Mouse (Mus musculus) cerebellum, adult (tissue): ENCODE data around the gene Fos.

ENCODE experiments used
- ATAC-seq: cut with Nextera tagmentation; 2 replicates; pipeline ENCODE4 v1.9.2; 2017; ENCODE audit warnings: mild to moderate bottlenecking, moderate library complexity, mixed read lengths; ENCODE audit not compliant: insufficient number of reproducible peaks, low FRiP score, low TSS enrichment

The Fos gene

DNA sequence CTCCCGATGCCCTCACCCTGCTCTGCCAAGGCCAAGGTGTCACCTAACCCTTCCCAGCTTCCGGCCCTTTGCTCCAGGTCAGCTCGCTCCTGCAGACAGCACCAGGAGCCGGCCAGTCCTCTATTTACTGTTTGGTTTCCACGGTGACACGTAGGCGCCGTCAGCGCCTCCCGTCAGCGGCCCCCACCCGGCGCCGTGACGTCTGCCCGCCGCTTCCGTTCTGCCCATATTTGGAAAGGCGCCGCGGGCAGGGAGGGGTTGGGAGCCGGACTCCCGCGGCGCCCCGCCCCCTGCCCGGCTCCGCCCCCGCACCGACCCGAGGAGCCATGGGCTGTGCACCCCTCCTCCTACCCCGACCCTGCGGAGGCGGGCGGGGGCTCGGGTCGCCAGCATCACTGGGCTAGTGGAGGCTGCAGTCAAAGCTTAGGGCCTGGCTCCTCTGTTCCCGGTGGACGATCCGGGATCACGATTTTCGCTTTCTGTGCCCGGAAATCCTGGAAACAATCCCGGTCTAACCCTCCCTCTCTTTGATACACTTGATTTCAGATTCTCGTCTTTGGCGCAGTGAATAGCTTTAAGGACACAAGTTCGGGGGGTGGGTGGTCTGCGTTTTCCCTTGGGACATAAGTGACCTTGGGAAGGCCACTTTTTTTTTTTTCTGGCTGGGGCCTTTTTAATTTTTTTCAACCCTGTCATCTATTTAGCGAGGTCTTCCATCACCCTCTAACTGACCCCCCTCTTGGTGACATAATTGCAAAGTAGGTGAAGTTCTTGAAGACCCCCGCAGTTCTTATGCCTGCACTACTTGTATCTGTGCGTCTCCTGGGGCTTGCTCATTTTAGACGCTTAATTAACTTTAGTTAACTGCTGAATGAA is 12.4 kb downstream of the Fos start:
- peak; percentile 90 for ATAC-seq

- no peak for ATAC-seq
These were observed 13.0 kb downstream of the Fos start for GRCm38 (mm10) chr12:85486766-85487069.

DNA sequence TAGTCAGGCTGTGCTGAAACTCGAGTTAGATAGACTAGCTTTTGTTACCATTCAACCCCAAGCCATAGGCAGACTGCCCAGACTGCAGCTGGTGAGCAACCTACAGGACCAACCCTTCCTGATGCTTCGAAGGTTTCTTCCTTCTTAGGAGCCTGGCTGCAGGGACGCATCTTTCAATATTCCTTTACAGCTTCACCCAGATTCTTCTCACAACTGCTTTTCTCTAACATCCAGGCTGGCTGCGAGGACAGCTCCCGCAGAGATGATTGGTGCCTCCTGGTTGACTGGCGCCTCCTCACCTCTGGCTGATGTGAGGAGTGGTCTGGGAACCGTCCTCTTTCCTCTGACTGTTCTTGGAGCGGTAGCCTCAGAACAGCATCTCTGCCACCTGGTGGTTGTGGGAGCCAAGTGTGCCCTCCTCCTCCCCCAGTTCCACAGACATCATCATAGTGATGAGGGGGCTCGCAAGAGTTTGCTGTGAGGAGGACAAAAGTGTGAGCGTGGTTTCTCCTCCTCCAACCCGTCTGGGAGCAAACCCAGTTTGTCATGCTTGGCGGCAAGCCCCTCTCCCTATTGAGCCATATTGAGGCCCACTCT is 14.0 kb downstream of the Fos start:
- ATAC-seq: no peak

DNA sequence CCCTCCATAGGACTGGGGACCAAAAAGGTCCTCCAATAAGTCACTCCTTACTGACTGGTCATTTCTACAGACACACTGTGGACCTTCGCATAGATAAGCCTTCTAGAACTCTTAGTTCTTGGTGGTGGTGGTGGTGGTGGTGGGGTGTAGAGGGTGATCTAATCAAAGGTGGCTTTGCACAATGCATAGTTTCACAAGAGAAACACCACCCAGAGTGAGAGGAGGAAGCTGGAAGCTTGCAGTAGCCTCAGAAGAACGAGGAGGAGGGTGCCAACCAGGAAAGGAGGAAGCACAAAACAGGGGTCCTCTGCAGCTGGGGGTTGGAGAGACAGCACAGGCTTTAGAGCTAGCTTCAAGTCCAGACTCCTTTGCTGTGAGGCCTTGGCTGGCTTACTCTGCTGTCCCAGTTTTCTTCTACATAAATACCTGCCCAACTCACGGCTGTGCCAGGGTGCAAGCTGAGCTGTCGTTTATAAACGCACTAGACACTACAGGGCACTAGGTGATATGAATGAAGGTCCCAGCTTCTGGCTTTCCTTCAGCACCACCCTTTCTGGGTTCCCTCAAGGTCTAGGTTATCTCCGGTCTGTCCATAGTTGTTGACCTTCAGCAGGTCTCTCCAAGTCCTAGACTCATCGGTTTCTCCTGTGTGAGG is 15.7 kb downstream of the Fos start:
- no peak for ATAC-seq

DNA sequence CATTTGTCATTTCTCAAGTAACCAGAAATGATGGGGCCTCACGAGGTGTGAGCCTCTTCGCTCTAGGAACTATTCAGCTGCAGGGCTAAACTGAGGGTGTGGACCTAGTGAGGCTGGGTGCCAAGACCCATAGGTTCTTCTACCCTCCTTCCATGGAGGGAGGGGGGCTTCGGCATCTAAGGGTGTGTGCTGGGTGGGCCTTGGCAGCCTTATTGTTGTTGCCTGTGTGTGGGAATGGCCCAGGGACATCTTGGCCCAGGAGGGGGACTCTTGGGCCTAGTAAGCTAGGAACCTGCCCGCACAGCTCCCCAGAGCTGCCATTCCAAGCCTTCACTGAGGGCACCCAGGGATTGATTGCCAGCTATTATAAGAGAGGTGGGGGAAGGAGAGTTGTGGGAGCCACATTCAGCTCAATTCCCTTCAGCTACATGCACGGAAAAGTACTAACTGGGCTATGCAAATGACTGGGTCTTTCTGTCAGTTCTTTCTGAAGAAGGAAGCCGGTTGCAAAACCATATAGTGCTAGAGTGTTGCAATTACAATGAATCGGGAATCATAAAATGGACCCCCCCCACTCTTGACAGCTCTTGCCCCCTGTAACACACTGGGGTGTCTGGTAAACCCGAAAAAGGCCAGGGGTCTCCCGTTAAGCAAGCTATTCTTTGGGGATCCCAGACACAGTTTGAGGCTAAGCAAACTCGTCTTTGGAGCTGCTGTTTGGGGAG is 16.6 kb downstream of the Fos start:
- no peak for ATAC-seq

DNA sequence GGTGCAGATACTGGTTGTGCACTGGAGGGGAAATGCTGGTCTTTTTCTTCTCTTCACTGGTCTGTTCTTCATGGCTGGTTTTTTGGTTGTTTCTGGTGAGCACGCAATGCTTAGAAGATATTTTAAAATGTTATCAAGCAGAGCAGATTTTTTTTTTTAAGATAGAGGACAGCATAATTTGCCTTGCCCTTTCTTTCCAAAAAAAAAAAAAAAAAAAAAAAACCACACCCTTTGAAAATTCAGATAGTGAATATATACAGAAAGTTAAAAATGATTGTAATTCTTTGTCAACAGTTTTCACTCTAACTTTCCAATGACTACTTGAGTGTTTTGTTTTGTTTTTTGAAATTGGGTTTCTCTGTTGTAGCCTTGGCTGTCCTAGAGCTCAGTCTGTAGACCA is 17.3 kb downstream of the Fos start:
- no peak for ATAC-seq

- ATAC-seq: 0 out of 2 replicates have a peak, but pooled peaks have one; percentile 32
These were observed 18.5 kb downstream of the Fos start for GRCm38 (mm10) chr12:85492084-85492645.

DNA sequence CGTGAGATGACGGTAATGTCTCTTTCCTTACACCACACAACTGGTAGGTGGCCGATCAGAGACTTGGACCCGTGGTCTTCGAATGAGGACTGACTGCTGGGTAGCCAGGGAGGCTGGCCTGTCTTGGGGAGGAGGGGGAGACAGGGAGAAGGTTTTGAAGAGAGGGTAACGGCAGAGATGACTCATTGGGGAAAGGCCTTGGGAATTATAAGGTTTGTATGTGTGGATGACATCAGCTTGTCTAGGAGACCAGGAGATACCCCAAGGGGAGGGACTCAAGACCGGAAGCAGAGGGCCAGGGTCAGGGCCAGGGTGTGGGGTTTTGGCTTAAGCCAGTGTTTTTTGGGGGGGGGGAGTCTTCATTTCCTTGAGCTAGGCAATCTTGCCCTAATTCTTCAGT is 22.6 kb downstream of the Fos start:
- no peak for ATAC-seq

DNA sequence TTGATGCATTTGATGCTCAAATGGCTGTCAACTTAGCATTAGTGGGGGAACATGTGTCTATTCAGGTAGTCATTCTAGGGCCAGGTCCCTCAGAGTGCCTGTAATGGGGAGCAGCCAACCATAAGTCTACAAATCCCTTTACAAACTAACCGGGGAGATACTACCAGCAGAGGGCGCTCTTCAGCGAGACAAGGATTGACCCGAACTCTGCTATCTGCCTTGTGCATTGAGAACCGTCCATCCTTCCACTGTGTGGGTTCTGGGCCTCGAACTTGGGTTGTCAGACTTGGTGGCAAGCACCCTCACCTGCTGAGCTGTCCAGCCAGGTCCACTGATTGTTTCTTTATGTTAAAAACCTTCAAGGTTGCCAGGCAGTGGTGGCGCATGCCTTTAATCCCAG is 23.1 kb downstream of the Fos start:
- 0 out of 2 replicates have a peak, but pooled peaks have one; percentile 58 for ATAC-seq

DNA sequence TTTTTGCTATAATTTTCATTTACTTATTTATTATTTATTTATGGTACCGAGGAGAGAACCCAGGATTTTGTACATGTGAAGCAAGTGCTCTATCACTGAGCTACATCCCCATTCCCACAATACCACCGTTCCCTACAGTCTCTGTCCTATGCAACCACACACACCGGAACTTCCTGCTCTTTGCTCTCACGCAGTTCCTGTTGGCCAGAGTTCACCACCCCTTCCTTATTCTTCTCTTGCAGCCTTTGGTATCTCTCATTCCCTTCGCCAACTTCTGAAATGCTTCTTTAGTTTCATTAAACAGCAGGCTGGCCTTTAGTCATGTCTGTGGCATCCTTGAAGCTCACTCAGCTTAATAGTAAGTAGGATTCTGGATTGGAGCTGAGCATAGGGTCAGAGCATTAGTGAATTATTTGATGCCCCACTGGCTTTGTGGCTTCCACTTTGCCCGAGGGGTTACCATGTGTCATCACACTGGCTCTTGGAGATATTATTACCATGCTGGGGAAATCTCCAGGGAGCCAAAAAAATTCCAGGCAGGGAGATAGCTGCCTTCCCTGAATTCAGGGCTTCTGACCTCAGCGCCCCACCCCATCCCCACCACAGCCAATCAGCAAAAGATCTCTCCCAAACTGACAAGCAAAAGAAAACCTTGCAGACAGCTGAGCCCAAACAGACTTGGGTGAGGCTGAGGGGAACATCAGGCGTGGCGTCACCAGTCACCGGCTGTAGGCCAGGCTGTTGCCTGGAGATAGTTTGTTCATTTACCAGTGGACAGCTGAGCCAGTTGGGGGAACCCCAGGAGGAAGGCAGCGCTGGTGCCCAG is 23.8 kb downstream of the Fos start:
- ATAC-seq: no peak

DNA sequence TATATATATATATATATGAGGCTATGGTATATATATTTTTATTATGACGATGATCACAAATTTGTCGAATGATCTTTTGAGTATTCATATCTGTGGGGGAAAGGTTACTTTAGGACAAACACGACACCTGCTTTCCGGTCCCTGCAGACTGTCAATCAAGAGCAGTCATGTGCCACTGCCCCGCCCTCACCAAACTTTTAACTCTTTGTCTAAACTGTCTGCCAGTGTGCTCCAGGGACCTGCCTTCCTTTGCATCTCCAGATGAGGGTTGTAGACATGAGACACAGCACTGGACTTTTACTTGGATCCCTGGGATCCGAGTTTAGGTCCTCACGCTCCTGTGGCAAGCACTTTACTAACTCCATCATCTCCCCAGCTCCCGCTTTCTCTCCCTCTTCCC is 25.3 kb downstream of the Fos start:
- ATAC-seq: no peak

DNA sequence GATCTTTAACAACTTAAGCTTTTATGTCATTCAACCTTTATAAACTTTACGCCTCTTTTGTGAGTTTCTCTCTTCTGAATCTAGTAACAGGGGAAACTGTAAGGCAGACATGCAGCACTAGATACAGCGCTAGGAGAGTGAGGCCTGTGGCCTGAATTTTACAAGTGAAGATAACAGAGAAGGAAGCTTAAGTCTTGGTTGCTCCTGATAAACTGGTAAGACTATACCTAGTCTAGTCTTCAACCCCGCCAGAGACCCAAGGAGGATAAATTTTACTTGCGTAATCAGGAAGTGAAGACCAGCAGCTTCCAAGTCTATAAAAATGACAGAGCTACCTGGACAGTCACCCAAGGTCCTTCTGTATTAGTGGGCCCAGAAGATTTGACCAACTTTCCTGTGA is 29.0 kb downstream of the Fos start:
- ATAC-seq: no peak

- ATAC-seq: no peak
These were observed 34.5 kb downstream of the Fos start for GRCm38 (mm10) chr12:85508235-85508634.

GRCm38 (mm10) chr12:85510013-85510412 is 36.3 kb downstream of the Fos start:
- no peak for ATAC-seq

DNA sequence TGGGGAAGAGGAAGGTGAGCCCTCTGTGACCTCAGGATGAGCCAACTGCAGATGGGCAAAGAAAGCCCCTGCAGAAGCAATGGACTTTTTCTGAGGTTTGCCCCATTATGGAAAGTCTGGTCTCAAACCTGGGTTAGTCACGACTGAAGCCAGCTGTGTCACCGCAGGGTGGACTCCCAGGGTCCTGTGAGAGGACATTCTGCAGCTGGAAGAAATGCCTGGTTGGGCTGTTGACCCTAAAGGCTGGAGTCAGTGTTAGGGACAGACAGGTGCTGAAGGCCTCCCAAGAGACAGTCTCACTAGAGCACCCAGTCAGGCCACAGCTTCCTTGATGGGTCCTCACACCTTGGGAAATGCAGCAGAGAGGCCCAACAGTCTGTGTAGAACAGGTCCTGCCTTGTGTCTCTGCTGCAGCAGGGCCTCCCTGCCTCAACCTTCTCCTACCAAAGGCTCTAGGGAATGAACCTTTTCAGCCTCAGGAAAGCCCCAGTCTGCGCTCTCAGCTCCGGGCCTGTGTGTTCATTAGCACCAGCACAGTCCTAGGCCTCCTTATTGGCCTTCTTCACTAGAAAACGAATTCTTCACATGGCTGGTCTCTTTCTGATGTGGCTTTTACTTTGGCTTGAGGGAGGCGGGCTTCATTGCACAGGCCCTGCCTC is 40.2 kb downstream of the Fos start:
- ATAC-seq: no peak

GRCm38 (mm10) chr12:85514958-85515357 is 41.3 kb downstream of the Fos start:
- ATAC-seq: no peak

DNA sequence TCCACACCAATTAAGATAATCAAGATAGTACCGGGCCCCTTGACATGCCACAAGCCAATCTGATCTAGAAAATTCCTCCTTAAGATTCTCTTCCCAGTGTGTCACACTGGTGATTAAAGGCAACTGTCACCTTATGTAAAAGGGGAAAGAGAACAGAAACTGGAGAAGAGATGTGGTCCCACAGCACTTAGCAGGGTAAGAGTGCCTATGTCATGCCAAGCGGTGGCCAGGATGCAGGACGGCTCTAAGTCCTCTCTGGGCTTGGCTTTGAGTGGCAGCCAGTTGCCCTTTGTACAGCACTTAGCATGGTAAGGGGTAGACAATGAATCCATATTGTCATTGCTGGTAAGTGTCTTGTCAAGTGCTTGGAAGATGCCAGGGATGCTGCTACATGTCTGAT is 42.2 kb downstream of the Fos start:
- ATAC-seq: no peak

DNA sequence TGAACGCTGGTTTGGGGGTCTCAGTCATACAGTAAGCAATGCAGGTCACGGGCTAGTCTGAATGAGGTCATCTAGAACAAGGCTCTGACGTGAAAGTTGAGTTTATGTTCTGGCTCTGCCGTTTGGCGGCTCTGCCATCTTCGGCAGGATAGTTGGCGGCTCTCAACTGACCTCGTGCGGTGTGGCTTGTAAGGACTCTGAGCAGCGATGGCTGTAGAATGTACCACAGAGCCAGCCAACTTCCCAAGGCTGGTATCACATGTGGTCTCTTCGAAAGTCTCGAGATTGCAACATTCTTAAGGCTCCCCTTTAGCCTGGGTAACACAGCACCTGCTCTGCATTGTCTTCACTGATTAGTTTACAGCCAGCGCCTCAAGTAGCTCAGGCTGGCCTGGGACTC is 43.6 kb downstream of the Fos start:
- ATAC-seq: no peak

GRCm38 (mm10) chr12:85518009-85518408 is 44.3 kb downstream of the Fos start:
- no peak for ATAC-seq
